Mouse (Mus musculus): Measurements from ENCODE around the gene Samd4. TPM values are rescaled to one million over a fixed set of nuclear protein-coding genes. Genes with fewer than 3 reads are reported as not detected.

Gene Samd4
- polyA plus RNA-seq, 1 experiment from 2014 or later, result 0.87 TPM

- no peaks in the 10 kb centered on the region for H3K27me3 ChIP-seq (ENCODE audit: control insufficient read depth, insufficient read depth, low read depth, low read length)
- H3K4me3 ChIP-seq (ENCODE audit: low read depth, low read length), result no peak overlapping the region
- 37% methylated on average over 4 of the region's 4 CpGs for WGBS (ENCODE audit: insufficient replicate concordance)
- no peaks in the 10 kb centered on the region for H3K4me1 ChIP-seq (ENCODE audit: control insufficient read depth, low read depth, low read length)
- ATAC-seq (ENCODE audit: low read depth), result no peak
- no peaks in the 10 kb centered on the region for H3K9me3 ChIP-seq (replicated peaks; ENCODE audit: control insufficient read depth, low read length)
- no peaks in the 10 kb centered on the region for H3K36me3 ChIP-seq (ENCODE audit: control insufficient read depth, insufficient read depth)
- no peak overlapping the region for H3K9ac ChIP-seq (ENCODE audit: low read depth, low read length)
- no peak overlapping the region for H3K27ac ChIP-seq (ENCODE audit: low read length)
- no peak overlapping the region for H3K4me2 ChIP-seq (ENCODE audit: low read depth, low read length)
These were observed 107.0 kb downstream of the Samd4 start for GRCm38 (mm10) chr14:46989694-46990093.

GRCm38 (mm10) chr14:46990450-46990849 lies 107.8 kb downstream of the Samd4 start:
- no peak overlapping the region for H3K4me2 ChIP-seq (ENCODE audit: low read depth, low read length)
- ATAC-seq (ENCODE audit: low read depth), result no peak

DNA sequence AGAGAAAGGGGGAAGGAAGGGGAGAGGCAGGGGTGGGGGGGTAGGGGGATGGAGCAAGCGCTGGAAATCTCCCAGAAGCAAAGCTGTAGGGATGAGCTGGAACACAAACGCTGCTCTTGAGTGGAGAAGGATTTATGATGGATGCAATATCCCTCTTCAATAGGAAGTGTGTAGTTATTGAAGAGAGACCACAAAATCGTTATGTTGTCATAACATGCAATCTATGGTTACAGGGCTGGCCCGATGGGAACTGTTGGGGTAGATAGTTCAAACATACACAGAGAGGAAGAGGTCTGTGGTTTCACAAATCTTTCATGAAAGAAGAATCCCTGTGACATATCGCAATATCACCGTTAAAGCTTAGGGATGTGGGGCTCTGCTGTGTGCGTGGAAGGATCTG lies 112.0 kb downstream of the Samd4 start:
- Histone ChIP-seq H3K4me2 (ENCODE audit: low read depth, low read length) (no peak overlapping the region), H3K9me3 (replicated peaks; ENCODE audit: control insufficient read depth, low read length) (no peaks in the 10 kb centered on the region), H3K27ac (ENCODE audit: low read length) (no peak overlapping the region), H3K9ac (ENCODE audit: low read depth, low read length) (no peak overlapping the region), H3K27me3 (ENCODE audit: control insufficient read depth, insufficient read depth, low read depth, low read length) (no peaks in the 10 kb centered on the region), H3K4me3 (ENCODE audit: low read depth, low read length) (no peak overlapping the region), H3K4me1 (ENCODE audit: control insufficient read depth, low read depth, low read length) (no peaks in the 10 kb centered on the region), H3K36me3 (ENCODE audit: control insufficient read depth, insufficient read depth) (no peaks in the 10 kb centered on the region)
- WGBS (ENCODE audit: insufficient replicate concordance), result 11% methylated on average over 7 of the region's 7 CpGs
- ATAC-seq (ENCODE audit: low read depth), result no peak

More at GRCm38 (mm10) chr14:46990450-46990849, 107.8 kb downstream of the Samd4 start:
- Histone ChIP-seq H3K36me3 (ENCODE audit: control insufficient read depth, insufficient read depth) (no peaks in the 10 kb centered on the region), H3K4me1 (ENCODE audit: control insufficient read depth, low read depth, low read length) (no peaks in the 10 kb centered on the region), H3K9me3 (replicated peaks; ENCODE audit: control insufficient read depth, low read length) (no peaks in the 10 kb centered on the region), H3K27me3 (ENCODE audit: control insufficient read depth, insufficient read depth, low read depth, low read length) (no peaks in the 10 kb centered on the region), H3K9ac (ENCODE audit: low read depth, low read length) (no peak overlapping the region), H3K27ac (ENCODE audit: low read length) (no peak overlapping the region), H3K4me3 (ENCODE audit: low read depth, low read length) (no peak overlapping the region)
- WGBS (ENCODE audit: insufficient replicate concordance), result 63% methylated on average over 3 of the region's 3 CpGs

DNA sequence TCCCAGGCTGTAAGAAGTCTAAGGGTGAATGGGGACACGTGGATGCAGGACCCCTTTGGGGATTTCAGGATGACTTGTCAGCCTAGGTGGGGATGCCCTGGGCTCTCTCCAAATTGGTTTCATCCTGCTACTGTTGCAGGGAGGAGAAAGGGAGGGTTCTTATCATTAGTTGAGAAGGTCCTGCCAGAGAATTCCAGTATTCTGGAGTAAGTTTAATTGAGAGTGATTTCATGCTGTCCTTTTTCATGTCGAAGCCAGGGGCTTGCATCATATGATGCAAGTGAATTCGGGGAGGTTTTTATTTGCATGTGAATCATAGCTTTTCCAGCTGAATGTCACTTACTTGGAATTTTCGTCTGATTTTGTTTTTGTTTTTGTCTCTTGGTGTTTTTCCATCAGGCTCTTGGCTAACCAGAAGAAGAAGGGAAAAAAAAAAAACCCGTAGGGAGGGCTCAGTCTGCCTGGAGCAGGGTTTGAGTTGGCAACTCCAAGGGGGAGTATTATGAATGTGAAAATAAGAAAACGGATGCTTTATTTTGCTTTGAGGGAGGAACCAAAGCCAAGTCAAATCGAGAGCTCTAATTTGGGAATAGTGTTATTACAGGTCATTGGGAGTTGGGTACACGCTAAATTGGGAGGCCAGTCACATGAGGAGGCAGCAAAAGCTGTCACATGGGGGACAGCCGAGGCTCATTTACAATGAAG lies 116.8 kb downstream of the Samd4 start:
- Histone ChIP-seq H3K4me2 (ENCODE audit: low read depth, low read length) (no peak overlapping the region), H3K4me1 (ENCODE audit: control insufficient read depth, low read depth, low read length) (no peaks in the 10 kb centered on the region), H3K27ac (ENCODE audit: low read length) (no peak overlapping the region), H3K27me3 (ENCODE audit: control insufficient read depth, insufficient read depth, low read depth, low read length) (no peaks in the 10 kb centered on the region), H3K4me3 (ENCODE audit: low read depth, low read length) (no peak overlapping the region), H3K9ac (ENCODE audit: low read depth, low read length) (no peak overlapping the region), H3K36me3 (ENCODE audit: control insufficient read depth, insufficient read depth) (no peaks in the 10 kb centered on the region), H3K9me3 (replicated peaks; ENCODE audit: control insufficient read depth, low read length) (no peaks in the 10 kb centered on the region)
- ATAC-seq (ENCODE audit: low read depth), result no peak
- 51% methylated on average over 9 of the region's 9 CpGs for WGBS (ENCODE audit: insufficient replicate concordance)

GRCm38 (mm10) chr14:47000096-47000736 lies 117.6 kb downstream of the Samd4 start:
- ATAC-seq (ENCODE audit: low read depth), result no peak
- WGBS (ENCODE audit: insufficient replicate concordance), result 61% methylated on average over 11 of the region's 11 CpGs
- Histone ChIP-seq H3K4me2 (ENCODE audit: low read depth, low read length) (no peak overlapping the region), H3K36me3 (ENCODE audit: control insufficient read depth, insufficient read depth) (no peaks in the 10 kb centered on the region), H3K4me3 (ENCODE audit: low read depth, low read length) (no peak overlapping the region), H3K27ac (ENCODE audit: low read length) (no peak overlapping the region), H3K9me3 (replicated peaks; ENCODE audit: control insufficient read depth, low read length) (no peaks in the 10 kb centered on the region), H3K27me3 (ENCODE audit: control insufficient read depth, insufficient read depth, low read depth, low read length) (no peaks in the 10 kb centered on the region), H3K4me1 (ENCODE audit: control insufficient read depth, low read depth, low read length) (no peaks in the 10 kb centered on the region), H3K9ac (ENCODE audit: low read depth, low read length) (no peak overlapping the region)

DNA sequence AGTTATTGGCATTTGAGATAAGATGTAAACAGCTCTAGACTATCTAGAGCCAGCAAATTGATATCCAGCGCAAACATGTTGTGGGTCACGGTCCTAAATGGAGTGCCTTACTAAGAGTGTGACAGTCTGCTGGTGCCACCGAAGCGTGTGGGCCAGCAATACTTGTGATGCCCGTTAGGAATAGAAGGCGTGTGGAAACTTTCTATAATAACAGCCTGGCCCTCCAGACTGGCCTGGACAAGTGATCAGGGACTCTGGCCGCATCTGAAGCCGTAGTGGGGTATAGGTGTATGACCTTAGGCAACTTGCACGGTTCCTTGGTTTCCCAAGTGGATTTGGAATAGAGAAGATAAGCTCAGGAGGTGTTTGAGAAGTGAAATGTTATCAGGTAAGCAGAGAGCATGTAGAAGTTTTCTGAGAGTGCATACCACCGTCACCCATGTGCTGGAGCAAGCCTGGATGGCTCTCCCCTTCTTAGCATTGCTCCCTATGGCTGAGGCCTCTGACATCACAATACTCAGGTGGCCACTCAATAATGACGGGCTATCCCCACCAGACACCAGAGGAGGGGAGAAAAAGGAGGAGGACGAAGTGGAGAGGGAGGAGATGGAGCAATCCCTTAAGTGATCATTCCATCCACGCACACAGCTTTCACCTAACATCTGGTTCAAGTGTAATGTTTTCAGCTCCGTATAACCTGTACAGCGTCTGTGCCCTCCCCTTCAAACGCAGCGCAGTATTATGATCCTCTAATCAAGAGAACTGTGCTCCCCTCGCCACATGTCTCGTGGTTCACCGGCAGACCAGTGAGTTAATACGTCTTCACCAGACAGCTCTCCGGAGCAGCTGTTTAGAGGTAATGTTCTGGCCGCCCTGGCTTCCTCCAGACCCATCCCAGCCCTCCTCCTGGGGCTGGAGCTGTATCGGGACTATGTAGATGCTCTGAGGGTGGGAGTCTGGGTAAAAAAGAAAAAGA lies 118.4 kb downstream of the Samd4 start:
- H3K4me2 ChIP-seq (ENCODE audit: low read depth, low read length), result no peak overlapping the region
- 60% methylated on average over 24 of the region's 24 CpGs for WGBS (ENCODE audit: insufficient replicate concordance)
- no peaks in the 10 kb centered on the region for H3K4me1 ChIP-seq (ENCODE audit: control insufficient read depth, low read depth, low read length)
- H3K27me3 ChIP-seq (ENCODE audit: control insufficient read depth, insufficient read depth, low read depth, low read length), result no peaks in the 10 kb centered on the region
- ATAC-seq (ENCODE audit: low read depth), result no peak
- no peak overlapping the region for H3K9ac ChIP-seq (ENCODE audit: low read depth, low read length)
- H3K27ac ChIP-seq (ENCODE audit: low read length), result no peak overlapping the region
- H3K9me3 ChIP-seq (replicated peaks; ENCODE audit: control insufficient read depth, low read length), result no peaks in the 10 kb centered on the region
- no peak overlapping the region for H3K4me3 ChIP-seq (ENCODE audit: low read depth, low read length)
- H3K36me3 ChIP-seq (ENCODE audit: control insufficient read depth, insufficient read depth), result no peaks in the 10 kb centered on the region

DNA sequence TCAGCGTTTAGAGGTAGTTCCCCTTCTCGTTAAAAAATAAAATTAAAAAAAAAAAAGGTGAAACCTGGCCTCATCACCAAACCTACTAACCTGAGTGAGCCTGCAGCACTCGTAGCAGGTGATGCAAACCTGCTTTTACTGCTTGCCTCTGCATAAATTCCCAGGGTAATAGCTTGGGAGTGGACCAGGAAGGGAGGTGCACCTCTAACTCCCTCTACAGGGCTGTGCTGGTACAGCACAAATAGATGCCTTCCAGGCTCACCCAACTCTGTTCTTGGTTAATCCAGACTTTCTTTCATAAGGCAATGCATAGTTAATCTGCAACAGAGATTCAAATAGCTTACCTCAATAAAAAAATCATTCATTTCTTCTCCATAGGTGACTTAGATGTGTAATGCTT lies 121.5 kb downstream of the Samd4 start:
- 8% methylated on average over 3 of the region's 3 CpGs for WGBS (ENCODE audit: insufficient replicate concordance)
- Histone ChIP-seq H3K36me3 (ENCODE audit: control insufficient read depth, insufficient read depth) (no peaks in the 10 kb centered on the region), H3K9me3 (replicated peaks; ENCODE audit: control insufficient read depth, low read length) (no peaks in the 10 kb centered on the region), H3K4me3 (ENCODE audit: low read depth, low read length) (no peak overlapping the region), H3K4me1 (ENCODE audit: control insufficient read depth, low read depth, low read length) (no peaks in the 10 kb centered on the region), H3K27me3 (ENCODE audit: control insufficient read depth, insufficient read depth, low read depth, low read length) (no peaks in the 10 kb centered on the region), H3K4me2 (ENCODE audit: low read depth, low read length) (no peak overlapping the region), H3K27ac (ENCODE audit: low read length) (no peak overlapping the region), H3K9ac (ENCODE audit: low read depth, low read length) (no peak overlapping the region)
- ATAC-seq (ENCODE audit: low read depth), result no peak

DNA sequence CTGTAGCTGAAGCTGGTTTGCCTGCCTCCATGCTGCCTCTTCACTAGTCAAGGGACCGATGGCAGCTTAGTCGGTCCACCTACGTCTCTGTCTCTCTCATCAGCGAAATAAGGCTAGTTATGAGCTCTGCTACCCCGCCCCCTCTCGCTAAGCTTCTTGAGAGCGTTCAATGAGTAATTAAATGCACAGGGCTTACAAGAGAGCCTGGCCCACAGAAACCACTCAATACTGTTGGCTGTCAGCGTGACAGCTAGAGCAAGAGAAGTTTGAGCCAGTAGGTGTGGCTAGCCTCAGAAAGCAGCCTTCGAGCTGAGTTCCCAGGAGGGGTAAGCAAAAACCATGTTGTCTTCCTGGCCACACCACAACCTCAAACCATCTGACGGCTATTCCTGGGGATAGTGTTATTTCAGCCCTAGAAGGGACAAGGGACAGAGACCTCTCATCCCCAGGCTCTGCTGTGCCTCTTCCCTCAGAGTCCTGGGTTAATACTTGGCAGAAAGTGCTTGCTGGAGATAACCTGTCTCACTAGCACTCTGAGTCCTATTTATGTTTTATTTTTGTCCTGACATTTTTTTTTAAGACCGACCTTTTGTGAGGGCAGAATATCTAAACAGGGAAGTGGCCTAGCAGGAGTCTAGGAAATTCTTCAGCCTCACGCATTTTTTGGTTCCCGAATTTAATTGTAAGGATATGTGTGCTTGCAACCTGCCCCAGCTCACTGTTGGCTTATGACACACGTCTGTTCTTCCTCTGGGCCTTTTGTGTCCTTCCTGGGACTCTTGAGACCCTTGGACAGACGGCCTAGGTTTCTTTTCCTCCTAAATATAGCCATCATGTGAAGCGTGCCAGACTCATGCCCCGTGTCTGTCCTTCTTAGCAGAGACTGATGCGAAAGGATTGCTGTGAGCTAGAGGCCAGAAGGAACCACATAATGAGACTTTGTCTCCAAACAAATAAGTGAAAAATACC lies 128.8 kb downstream of the Samd4 start:
- H3K9me3 ChIP-seq (replicated peaks; ENCODE audit: control insufficient read depth, low read length), result no peaks in the 10 kb centered on the region
- no peak overlapping the region for H3K27ac ChIP-seq (ENCODE audit: low read length)
- H3K4me2 ChIP-seq (ENCODE audit: low read depth, low read length), result no peak overlapping the region
- H3K36me3 ChIP-seq (ENCODE audit: control insufficient read depth, insufficient read depth), result no peaks in the 10 kb centered on the region
- no peaks in the 10 kb centered on the region for H3K27me3 ChIP-seq (ENCODE audit: control insufficient read depth, insufficient read depth, low read depth, low read length)
- no peak overlapping the region for H3K4me3 ChIP-seq (ENCODE audit: low read depth, low read length)
- H3K9ac ChIP-seq (ENCODE audit: low read depth, low read length), result no peak overlapping the region
- H3K4me1 ChIP-seq (ENCODE audit: control insufficient read depth, low read depth, low read length), result no peaks in the 10 kb centered on the region
- 54% methylated on average over 18 of the region's 18 CpGs for WGBS (ENCODE audit: insufficient replicate concordance)
- ATAC-seq (ENCODE audit: low read depth), result no peak
